Mouse (Mus musculus) forebrain, postnatal 0 days (tissue): ENCODE results near the gene Mrpl20. TPM values are rescaled to one million over a fixed set of nuclear protein-coding genes. Genes with fewer than 3 reads are reported as not detected.

Experiments used
- ATAC-seq: fragments of 200-750 bp; cut with Nextera tagmentation; 2 replicates; pipeline ENCODE4 v1.8.0; 2017; ENCODE audit warnings: mild to moderate bottlenecking, moderate library complexity
- DNase-seq: peaks from one replicate; pipeline ENCODE4 v3.0.0-alpha.2; 2015
- H3K27ac ChIP-seq: fragments of 300-500 bp; sonication (generic); 2 replicates; pipeline ENCODE4 v1.5.1; 2014; ENCODE audit warnings: low read depth, mild to moderate bottlenecking, antibody characterized with exemption, low read length, moderate library complexity, mixed read lengths
- H3K27me3 ChIP-seq: fragments of 300-500 bp; sonication (generic); 2 replicates; pipeline ENCODE4 v1.6.1; 2014; ENCODE audit warnings: mild to moderate bottlenecking, low read length, mixed read lengths; ENCODE audit not compliant: insufficient read depth
- H3K36me3 ChIP-seq: fragments of 300-500 bp; sonication (generic); 2 replicates; pipeline ENCODE4 v1.6.1; 2014; ENCODE audit warnings: mild to moderate bottlenecking, moderate library complexity; ENCODE audit not compliant: insufficient read depth
- H3K4me1 ChIP-seq: fragments of 300-500 bp; sonication (generic); 2 replicates; pipeline ENCODE4 v1.6.1; 2014; ENCODE audit warnings: antibody characterized with exemption; ENCODE audit not compliant: insufficient read depth
- H3K4me2 ChIP-seq: fragments of 300-500 bp; sonication (generic); 2 replicates; pipeline ENCODE4 v1.6.1; 2014; ENCODE audit warnings: low read depth, mild to moderate bottlenecking, moderate library complexity
- H3K4me3 ChIP-seq: fragments of 300-500 bp; sonication (generic); 2 replicates; pipeline ENCODE4 v1.5.1; 2014; ENCODE audit warnings: low read depth, low read length, mixed read lengths
- H3K9ac ChIP-seq: fragments of 300-500 bp; sonication (generic); 2 replicates; pipeline ENCODE4 v1.6.1; 2014; ENCODE audit warnings: mild to moderate bottlenecking
- H3K9me3 ChIP-seq: fragments of 300-500 bp; sonication (generic); 2 replicates; pipeline ENCODE4 v1.6.1; 2016; ENCODE audit warnings: low read length
- CTCF ChIP-seq: sonication (generic); IDR thresholded peaks from 2 replicates; pipeline ENCODE4 v1.5.1; 2016; ENCODE audit warnings: antibody characterized with exemption, control low read depth, low read depth
- WGBS: fragments of 180-500 bp; shearing (Covaris S2); extraction: QIAGEN DNeasy Blood & Tissue Kit; methylation state at CpG from one replicate; pipeline ENCODE4 v1.1.7; 2014; 5-methylcytosine and 5-hydroxymethylcytosine counted together
- polyA plus RNA-seq: library from polyadenylated mRNA; unstranded; fragments of >200 nt; fragmentation: Nextera tagmentation; extraction: Ambion mirVana; gene quantifications from 2 replicates; pipeline ENCODE4 v1.2.1, GENCODE M21; 2015
- total RNA-seq: library from RNA; depleted of rRNA; stranded (reverse); fragments of >200 nt; gene quantifications from 2 replicates; pipeline ENCODE4 v1.2.3, GENCODE M21; 2014

Mrpl20 gene
- total and polyA plus RNA-seq, 2 experiments from 2014 or later = 134 to 304 TPM

DNA sequence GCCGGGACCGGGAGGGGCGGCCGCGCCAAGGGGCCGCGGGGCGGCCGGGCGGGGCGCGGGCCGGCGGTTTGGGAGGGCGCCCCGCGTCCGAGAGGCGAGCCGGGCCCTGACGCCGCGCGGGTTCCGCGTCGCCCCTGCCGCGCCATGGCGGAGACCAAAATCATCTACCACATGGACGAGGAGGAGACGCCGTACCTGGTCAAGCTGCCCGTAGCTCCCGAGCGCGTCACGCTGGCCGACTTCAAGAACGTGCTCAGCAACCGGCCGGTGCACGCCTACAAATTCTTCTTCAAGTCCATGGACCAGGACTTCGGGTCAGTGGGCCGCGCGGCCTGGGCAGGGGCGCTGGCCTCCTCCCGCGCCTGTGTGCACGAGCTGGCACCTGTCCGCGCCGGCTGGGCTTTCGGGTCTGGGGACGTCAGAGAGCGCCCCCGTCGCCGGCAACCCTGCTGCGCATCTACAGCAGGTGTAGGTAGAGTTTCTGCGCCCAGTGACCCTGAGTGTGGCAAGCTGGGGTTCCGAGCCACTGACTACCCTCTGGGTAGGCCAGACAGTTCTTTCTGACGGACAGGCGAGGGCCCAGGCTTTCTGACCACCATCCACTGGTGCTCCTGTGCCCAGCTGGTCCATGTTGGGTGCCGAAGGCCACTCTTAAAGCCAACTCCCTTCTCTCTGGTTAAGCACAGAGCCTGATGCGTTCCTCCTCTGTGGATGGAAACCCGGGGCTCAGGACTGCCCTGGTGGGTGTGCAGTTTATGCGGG, 45.1 kb downstream of the Mrpl20 start:
- no peak; the same call in 1 of the 2 replicates for TF ChIP-seq CTCF
- Histone ChIP-seq H3K4me1 (peaks cover 23% of the 10 kb centered on the region), H3K4me2 (peak overlapping the region; percentile 88), H3K27ac (peak overlapping the region; percentile 82), H3K9ac (peak overlapping the region; percentile 92), H3K4me3 (peak overlapping the region; percentile 93), H3K36me3 (no peaks in the 10 kb centered on the region), H3K9me3 (no peaks in the 10 kb centered on the region), H3K27me3 (no peaks in the 10 kb centered on the region)
- DNase-seq (peak; percentile 41), ATAC-seq (peak; percentile 19)
- WGBS = 1% methylated on average over 63 of the region's 69 CpGs

DNA sequence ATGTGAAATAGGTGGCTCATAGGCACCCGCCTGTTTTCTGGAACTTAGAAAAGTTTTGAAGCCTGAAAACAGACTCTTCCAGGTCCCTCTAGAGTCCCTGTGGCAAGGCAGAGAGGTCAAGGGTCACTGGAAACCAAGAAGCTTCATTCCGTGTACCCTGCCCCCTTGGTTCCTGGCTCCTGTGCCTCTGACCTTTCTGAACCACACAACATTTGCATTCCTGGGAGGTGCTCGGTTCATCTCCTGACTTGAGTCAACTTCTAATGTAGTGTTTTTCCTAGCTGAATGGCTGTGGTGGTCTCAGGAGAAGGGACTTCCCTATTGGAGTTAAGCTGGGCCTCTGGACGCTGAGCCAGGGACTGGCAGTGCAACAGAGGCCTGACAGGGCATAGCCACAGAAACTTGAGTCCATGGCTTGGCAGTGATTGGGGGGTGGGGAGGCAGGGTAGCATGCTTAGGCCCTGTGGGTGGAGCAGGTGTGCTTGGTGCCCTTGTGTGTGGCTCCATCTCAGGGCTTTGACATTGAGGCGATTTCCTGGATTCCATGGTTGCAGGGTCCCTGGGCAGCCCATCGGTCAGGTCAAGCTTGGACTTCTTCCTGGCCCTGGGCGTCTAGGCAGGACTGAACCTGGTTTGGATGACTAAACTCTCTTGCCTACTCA, 45.9 kb downstream of the Mrpl20 start:
- DNase-seq = no peak
- 61% methylated on average over 7 of the region's 7 CpGs for WGBS
- peaks cover 23% of the 10 kb centered on the region for H3K4me1 ChIP-seq

DNA sequence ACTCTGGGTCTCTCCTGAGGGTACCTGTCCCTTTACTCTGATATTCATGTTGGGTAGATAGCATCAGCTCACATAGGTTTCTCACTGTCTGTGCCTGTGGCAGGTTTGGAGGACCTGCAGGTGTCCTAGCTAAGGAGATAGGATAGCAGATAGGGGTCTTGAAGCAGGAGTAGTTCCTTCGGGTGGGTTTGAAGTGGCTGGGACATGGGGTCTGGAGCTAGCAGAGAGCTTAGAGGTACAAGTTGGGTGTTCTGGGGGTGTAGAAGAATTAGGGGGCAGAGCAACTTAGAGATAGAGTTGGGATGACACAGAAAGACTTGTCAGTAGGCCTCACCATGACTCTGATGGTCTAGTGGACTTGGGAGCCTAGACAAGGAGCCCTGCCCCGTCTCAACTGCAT, 46.7 kb downstream of the Mrpl20 start:
- no peak for DNase-seq
- H3K4me2 ChIP-seq = peak overlapping the region; percentile 88; the same call in 1 of the 2 replicates
- WGBS = 84% methylated on average over 2 of the region's 2 CpGs
- H3K4me3 ChIP-seq = no peak overlapping the region
- H3K4me1 ChIP-seq = peaks cover 23% of the 10 kb centered on the region
- H3K36me3 ChIP-seq = 0 out of 2 replicates have a peak, but pooled peaks cover 6% of the 10 kb centered on the region
- no peaks in the 10 kb centered on the region for H3K27me3 ChIP-seq
- ATAC-seq = no peak
- no peak overlapping the region for H3K9ac ChIP-seq
- TF ChIP-seq CTCF = no peak
- no peaks in the 10 kb centered on the region for H3K9me3 ChIP-seq
- H3K27ac ChIP-seq = no peak overlapping the region

More for the DNA sequence above, 45.9 kb downstream of the Mrpl20 start:
- H3K9ac ChIP-seq = peak overlapping the region; percentile 92; the same call in 1 of the 2 replicates
- H3K27ac ChIP-seq = no peak overlapping the region
- peak overlapping the region; percentile 88 for H3K4me2 ChIP-seq
- H3K4me3 ChIP-seq = peak overlapping the region; percentile 93
- TF ChIP-seq CTCF = no peak
- ATAC-seq = no peak
- H3K9me3 ChIP-seq = no peaks in the 10 kb centered on the region
- H3K27me3 ChIP-seq = no peaks in the 10 kb centered on the region
- H3K36me3 ChIP-seq = no peaks in the 10 kb centered on the region

DNA sequence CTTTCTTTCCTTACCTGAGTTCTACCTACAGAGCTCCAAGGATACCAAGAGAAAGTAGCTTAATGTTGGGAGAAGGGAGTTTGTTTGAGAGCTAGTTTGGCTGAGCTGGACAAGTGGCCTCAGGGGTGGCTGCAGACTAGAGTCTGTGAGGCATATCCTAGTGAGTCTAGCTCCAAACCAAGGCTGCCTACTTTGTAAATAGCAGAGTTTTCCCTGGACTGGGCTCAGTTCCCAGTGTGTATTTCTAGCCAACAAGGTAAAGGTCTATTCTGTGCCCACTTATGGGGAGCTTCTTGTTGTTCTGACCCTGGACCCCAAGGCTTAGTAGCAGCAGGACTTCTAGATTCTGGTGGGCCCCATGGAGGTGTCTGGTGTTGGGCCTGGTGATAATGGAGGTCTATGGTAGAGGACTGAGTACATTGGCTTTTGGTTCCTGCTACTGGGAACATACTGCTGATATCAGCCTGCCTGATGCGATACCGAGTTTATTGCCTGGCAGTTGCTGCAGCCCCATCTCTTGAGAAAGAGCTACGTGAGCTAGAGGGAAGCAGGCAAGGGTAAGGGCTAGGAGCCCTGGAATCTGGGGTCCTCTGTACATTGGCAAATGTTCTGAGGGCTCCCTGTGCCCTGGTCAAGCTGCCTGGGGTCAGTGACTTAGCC, 47.2 kb downstream of the Mrpl20 start:
- DNase-seq = no peak
- Histone ChIP-seq H3K4me2 (0 out of 2 replicates have a peak overlapping the region, but pooled peaks have one; percentile 88), H3K36me3 (peaks cover 11% of the 10 kb centered on the region), H3K27me3 (no peaks in the 10 kb centered on the region), H3K27ac (no peak overlapping the region), H3K4me1 (peaks cover 23% of the 10 kb centered on the region), H3K4me3 (no peak overlapping the region), H3K9ac (no peak overlapping the region), H3K9me3 (no peaks in the 10 kb centered on the region)
- no peak for TF ChIP-seq CTCF
- no peak for ATAC-seq
- 90% methylated on average over 3 of the region's 3 CpGs for WGBS

DNA sequence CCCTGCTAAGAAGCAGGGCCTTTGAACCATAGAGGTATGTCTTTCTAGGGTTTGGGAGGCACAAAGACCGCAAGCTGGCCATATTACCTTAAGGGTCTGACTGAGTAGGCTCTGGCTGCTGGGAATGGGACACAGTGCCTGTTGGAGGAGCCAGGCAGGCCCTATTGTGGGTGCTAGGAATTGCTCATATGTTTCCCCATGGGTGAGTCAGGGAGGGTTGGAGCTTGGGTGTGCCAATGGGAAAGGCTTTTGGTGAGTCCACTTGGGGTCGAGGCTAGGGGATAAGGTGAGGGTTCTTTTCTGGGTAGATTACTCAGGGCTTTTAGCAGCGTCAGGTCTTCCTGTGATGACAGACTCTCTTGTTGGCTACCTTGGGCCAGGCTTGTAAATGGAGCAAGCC, 48.7 kb downstream of the Mrpl20 start:
- TF ChIP-seq CTCF = no peak
- Histone ChIP-seq H3K27ac (no peak overlapping the region), H3K4me3 (no peak overlapping the region), H3K4me1 (peaks cover 23% of the 10 kb centered on the region), H3K4me2 (no peak overlapping the region), H3K27me3 (no peaks in the 10 kb centered on the region), H3K9ac (no peak overlapping the region), H3K36me3 (peaks cover 25% of the 10 kb centered on the region), H3K9me3 (no peaks in the 10 kb centered on the region)
- no peak for DNase-seq
- WGBS = 94% methylated on average over 3 of the region's 3 CpGs
- no peak for ATAC-seq

DNA sequence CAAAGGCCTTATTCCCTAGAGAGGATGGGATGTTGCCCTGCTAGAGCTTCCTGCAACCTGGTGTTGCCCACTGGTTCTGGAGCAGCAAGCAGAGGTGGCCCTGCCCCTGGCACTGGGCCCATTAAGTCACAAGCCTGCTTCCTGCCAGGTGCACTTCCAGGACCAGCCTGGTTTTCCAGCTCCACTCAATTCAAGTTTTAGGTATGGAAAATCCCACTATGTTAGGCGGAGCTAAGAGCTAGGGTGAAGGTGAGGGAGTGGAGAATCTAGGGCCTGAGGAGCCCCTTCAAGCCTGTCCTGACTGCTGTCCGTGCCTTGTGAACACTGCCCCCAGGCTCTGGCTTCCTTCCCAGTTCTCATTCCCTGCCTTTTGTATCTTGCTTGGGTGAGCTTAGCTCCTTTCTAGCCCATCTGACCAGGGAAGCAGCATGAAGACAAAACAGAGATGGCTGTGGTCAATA, 49.3 kb downstream of the Mrpl20 start:
- Histone ChIP-seq H3K27ac (no peak overlapping the region), H3K9me3 (no peaks in the 10 kb centered on the region), H3K27me3 (no peaks in the 10 kb centered on the region), H3K9ac (no peak overlapping the region), H3K4me1 (peaks cover 18% of the 10 kb centered on the region), H3K4me2 (no peak overlapping the region), H3K4me3 (no peak overlapping the region), H3K36me3 (peaks cover 32% of the 10 kb centered on the region)
- TF ChIP-seq CTCF = no peak
- WGBS = 62% methylated on average over 2 of the region's 2 CpGs
- DNase-seq (no peak), ATAC-seq (no peak)

DNA sequence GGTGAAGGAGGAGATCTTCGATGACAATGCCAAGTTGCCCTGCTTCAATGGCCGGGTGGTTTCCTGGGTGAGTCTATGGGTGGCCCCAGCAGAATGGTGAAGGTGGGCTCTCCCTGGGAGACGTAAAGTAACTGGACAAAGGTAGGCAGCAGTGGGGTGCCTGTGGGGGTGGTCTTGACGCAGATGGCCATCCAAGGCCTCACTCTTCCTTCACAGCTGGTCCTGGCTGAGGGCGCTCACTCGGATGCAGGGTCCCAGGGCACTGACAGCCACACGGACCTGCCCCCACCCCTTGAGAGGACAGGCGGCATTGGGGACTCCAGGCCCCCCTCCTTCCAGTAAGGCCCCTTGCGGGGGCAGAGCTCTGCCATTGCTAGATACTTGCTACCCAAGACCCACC, 50.7 kb downstream of the Mrpl20 start:
- no peaks in the 10 kb centered on the region for H3K27me3 ChIP-seq
- H3K4me1 ChIP-seq = peaks cover 13% of the 10 kb centered on the region
- WGBS = 92% methylated on average over 9 of the region's 9 CpGs
- no peak overlapping the region for H3K4me2 ChIP-seq
- no peak overlapping the region for H3K9ac ChIP-seq
- no peak overlapping the region for H3K4me3 ChIP-seq
- H3K36me3 ChIP-seq = peaks cover 46% of the 10 kb centered on the region
- TF ChIP-seq CTCF = no peak
- H3K27ac ChIP-seq = no peak overlapping the region
- ATAC-seq (no peak), DNase-seq (no peak)
- H3K9me3 ChIP-seq = no peaks in the 10 kb centered on the region
